Mouse (Mus musculus) layer of hippocampus, postnatal 25 days (tissue): Measurements from ENCODE around the gene Zfp668. TPM values are rescaled to one million over a fixed set of nuclear protein-coding genes. Genes with fewer than 3 reads are reported as not detected.

Source experiments
- DNase-seq, 2 experiments: peaks; one replicate each; pipeline ENCODE4 v3.0.0; 2022; ENCODE audit warnings: mixed read lengths in 2 of 2, low spot score in 1 of 2; ENCODE audit errors: extremely low spot score in 1 of 2
- total RNA-seq, 2 experiments: library from RNA; stranded (reverse); gene quantifications; 2 replicates each; pipeline ENCODE4 v1.2.3; 2021

Gene Zfp668
- total RNA-seq, 2 experiments from 2014 or later: 20.4 to 25.8 TPM

GRCm38 (mm10) chr7:127813821-127814220 is 62.8 kb downstream of the Zfp668 start:
- DNase-seq: no peak

Other genes with a start within 250 kb of the Zfp668 start
- 10 to 100 TPM; 24.0 to 25.7 TPM for gene Bcl7c, start 167.9 kb downstream of the Zfp668 start, total RNA-seq
- gene Ctf1, start 164.1 kb downstream of the Zfp668 start, total RNA-seq: 1 to 10 TPM; 2.4 TPM
- gene Ctf2, start 144.7 kb downstream of the Zfp668 start, total RNA-seq: not detected
- gene Fbxl19, start 132.3 kb downstream of the Zfp668 start, total RNA-seq: 10 to 100 TPM; 63.4 to 66.7 TPM
- 10 to 100 TPM; 28.7 to 33.2 TPM for gene Orai3, start 107.0 kb downstream of the Zfp668 start, total RNA-seq
- 10 to 100 TPM; 35.1 to 50.0 TPM for gene Setd1a, start 100.2 kb downstream of the Zfp668 start, total RNA-seq
- gene Gm49388, start 91.2 kb downstream of the Zfp668 start, total RNA-seq: 1 to 10 TPM; 3.7 to 5.7 TPM
- gene Hsd3b7, start 76.2 kb downstream of the Zfp668 start, total RNA-seq: 1 to 10 TPM; 4.5 to 5.3 TPM
- 10 to 100 TPM; 59.9 to 62.5 TPM for gene Stx4a, start 52.5 kb downstream of the Zfp668 start, total RNA-seq
- gene Stx1b, start 52.3 kb downstream of the Zfp668 start, total RNA-seq: 100 to 1,000 TPM; 329 to 362 TPM
- 10 to 100 TPM; 30.8 to 31.3 TPM for gene Zfp646, start 607 bp downstream of the Zfp668 start, total RNA-seq
- gene Prss53, start 14.1 kb upstream of the Zfp668 start, total RNA-seq: 1 to 10 TPM; 1.9 to 2.6 TPM
- gene Gm21974, start 18.6 kb upstream of the Zfp668 start, total RNA-seq: not detected
- gene Vkorc1, start 18.8 kb upstream of the Zfp668 start, total RNA-seq: 10 to 100 TPM; 21.6 to 30.4 TPM
- gene Bckdk, start 27.3 kb upstream of the Zfp668 start, total RNA-seq: 10 to 100 TPM; 41.4 to 51.6 TPM
- gene Kat8, start 35.7 kb upstream of the Zfp668 start, total RNA-seq: 10 to 100 TPM; 27.8 to 33.9 TPM
- gene Prss8, start 53.3 kb upstream of the Zfp668 start, total RNA-seq: under 1 TPM; 0.35 to 0.52 TPM
- gene Prss36, start 69.9 kb upstream of the Zfp668 start, total RNA-seq: 10 to 100 TPM; 10.6 to 13.5 TPM
- gene Fus, start 90.6 kb upstream of the Zfp668 start, total RNA-seq: 100 to 1,000 TPM; 270 to 376 TPM
- 1 to 10 TPM; 1.4 to 3.4 TPM for gene Pycard, start 117.0 kb upstream of the Zfp668 start, total RNA-seq
- under 1 TPM; 0.21 to 0.25 TPM for gene Trim72, start 127.1 kb upstream of the Zfp668 start, total RNA-seq
- gene Itgam, start 185.8 kb upstream of the Zfp668 start, total RNA-seq: 10 to 100 TPM; 13.1 to 13.9 TPM
- not detected for gene Gm49368, start 185.9 kb upstream of the Zfp668 start, total RNA-seq